Mouse (Mus musculus): ENCODE results near the gene Spata31d1d. TPM values are rescaled to one million over a fixed set of nuclear protein-coding genes. Genes with fewer than 3 reads are reported as not detected.
"Not testable (repeated sequence)": the region's sequence is repeated elsewhere in the genome, so short reads cannot be mapped to it uniquely, and the experiment has no call there.

Spata31d1d gene
- polyA plus RNA-seq, 1 experiment from 2014 or later, result not detected

DNA sequence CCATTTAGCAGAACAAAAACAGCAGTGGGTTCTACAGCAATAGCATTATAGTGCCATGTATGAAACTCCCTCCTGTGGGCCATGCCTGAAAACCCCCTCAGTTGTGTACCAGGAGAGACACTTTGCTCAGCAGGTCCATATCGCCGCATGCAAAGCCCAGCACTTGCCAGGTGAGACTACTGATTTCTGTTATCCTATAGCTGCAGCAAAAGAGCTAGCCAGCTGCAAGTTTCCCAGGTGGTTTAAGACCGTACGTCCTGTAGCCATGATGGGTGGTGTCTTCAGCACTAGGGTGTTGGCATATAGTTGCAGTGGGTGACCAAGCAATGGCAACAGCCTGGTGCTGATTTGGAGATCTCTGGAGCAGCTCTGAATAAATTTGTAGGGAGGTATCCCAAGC, 7.8 kb upstream of the Spata31d1d start:
- Histone ChIP-seq H3K4me3 (ENCODE audit: low read depth, low read length) (no peak overlapping the region), H3K27ac (ENCODE audit: low read length) (no peak overlapping the region), H3K27me3 (ENCODE audit: control insufficient read depth, insufficient read depth, low read depth, low read length) (no peaks in the 10 kb centered on the region), H3K9ac (ENCODE audit: low read depth, low read length) (no peak overlapping the region), H3K9me3 (replicated peaks; ENCODE audit: control insufficient read depth, low read length, poor library complexity, severe bottlenecking) (no peaks in the 10 kb centered on the region), H3K4me2 (ENCODE audit: low read length) (no peak overlapping the region), H3K4me1 (ENCODE audit: control insufficient read depth, insufficient read depth, low read length) (no peaks in the 10 kb centered on the region), H3K36me3 (ENCODE audit: control insufficient read depth, insufficient read depth, low read length) (no peaks in the 10 kb centered on the region)
- no peak for ATAC-seq
- 95% methylated on average over 4 of the region's 4 CpGs for WGBS

DNA sequence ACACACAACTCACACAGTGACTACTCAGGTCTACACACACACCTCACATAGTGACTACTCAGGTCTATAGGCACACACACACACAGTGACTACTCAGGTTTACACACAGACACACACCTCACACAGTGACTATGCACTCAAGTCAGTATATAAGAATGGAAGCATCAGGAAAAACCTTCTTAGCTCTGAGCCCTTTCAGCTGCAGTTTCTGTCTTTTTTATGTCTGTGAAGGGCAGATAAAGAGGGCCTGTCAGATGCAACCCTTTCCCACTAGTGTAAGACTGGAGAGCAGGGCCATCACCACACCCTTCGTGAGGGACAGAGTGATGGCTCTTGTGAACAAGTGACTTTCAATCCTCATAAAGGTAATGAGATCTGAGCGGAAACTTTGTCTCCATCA, 6.9 kb upstream of the Spata31d1d start:
- H3K9me3 ChIP-seq (replicated peaks; ENCODE audit: control insufficient read depth, low read length, poor library complexity, severe bottlenecking), result no peaks in the 10 kb centered on the region
- no peak overlapping the region for H3K27ac ChIP-seq (ENCODE audit: low read length)
- no peaks in the 10 kb centered on the region for H3K36me3 ChIP-seq (ENCODE audit: control insufficient read depth, insufficient read depth, low read length)
- no peaks in the 10 kb centered on the region for H3K27me3 ChIP-seq (ENCODE audit: control insufficient read depth, insufficient read depth, low read depth, low read length)
- no peak overlapping the region for H3K4me2 ChIP-seq (ENCODE audit: low read length)
- WGBS, result 85% methylated on average over 2 of the region's 2 CpGs
- ATAC-seq, result no peak
- H3K4me1 ChIP-seq (ENCODE audit: control insufficient read depth, insufficient read depth, low read length), result no peaks in the 10 kb centered on the region
- H3K4me3 ChIP-seq (ENCODE audit: low read depth, low read length), result no peak overlapping the region
- H3K9ac ChIP-seq (ENCODE audit: low read depth, low read length), result no peak overlapping the region

DNA sequence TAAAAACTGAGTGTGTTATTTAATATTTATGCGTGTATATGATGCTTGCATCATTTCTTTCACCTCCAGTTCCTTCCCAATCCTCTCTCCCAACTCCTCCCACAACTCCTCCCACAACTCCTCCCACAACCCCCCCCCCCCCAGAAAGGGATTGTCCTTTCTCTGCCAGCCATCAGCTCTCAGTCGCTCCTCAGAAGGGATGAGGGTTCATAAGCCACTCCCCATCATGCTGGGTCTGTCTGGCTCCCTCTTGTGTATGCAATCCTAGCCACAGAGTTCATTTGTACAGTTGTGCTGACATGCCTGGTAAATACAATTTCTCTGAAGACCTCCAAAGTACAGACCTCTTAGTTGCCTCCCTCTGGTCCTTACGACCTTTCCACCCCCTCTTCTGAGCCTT, 3.6 kb upstream of the Spata31d1d start:
- H3K9me3 ChIP-seq (replicated peaks; ENCODE audit: control insufficient read depth, low read length, poor library complexity, severe bottlenecking), result no peaks in the 10 kb centered on the region
- peak; percentile 83 for ATAC-seq
- H3K4me3 ChIP-seq (ENCODE audit: low read depth, low read length), result no peak overlapping the region
- no peak overlapping the region for H3K4me2 ChIP-seq (ENCODE audit: low read length)
- no peak overlapping the region for H3K9ac ChIP-seq (ENCODE audit: low read depth, low read length)
- H3K27me3 ChIP-seq (ENCODE audit: control insufficient read depth, insufficient read depth, low read depth, low read length), result no peaks in the 10 kb centered on the region
- no peaks in the 10 kb centered on the region for H3K4me1 ChIP-seq (ENCODE audit: control insufficient read depth, insufficient read depth, low read length)
- no peak overlapping the region for H3K27ac ChIP-seq (ENCODE audit: low read length)
- WGBS, result 28% methylated on average over 3 of the region's 3 CpGs
- no peaks in the 10 kb centered on the region for H3K36me3 ChIP-seq (ENCODE audit: control insufficient read depth, insufficient read depth, low read length)

DNA sequence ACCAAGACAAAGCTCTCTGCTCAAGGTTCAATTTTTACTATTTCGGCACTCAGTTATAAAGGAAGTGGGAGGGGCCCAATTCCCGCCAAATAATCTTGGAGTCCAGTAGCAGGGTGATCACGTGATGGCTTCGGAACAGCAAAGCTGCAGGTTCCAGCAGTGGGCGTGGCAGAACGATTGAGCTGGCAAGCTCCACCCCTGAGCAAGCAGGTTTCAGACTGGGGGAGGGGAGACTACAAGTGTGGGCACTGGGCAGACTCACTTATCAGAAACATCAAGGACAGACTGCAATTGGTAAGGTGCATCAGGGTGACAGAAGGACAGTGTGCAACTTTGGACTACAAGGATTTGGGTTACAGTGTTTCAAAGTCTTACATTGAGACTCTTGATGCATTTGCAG, 2.8 kb upstream of the Spata31d1d start:
- H3K27me3 ChIP-seq (ENCODE audit: control insufficient read depth, insufficient read depth, low read depth, low read length); ATAC-seq; H3K4me2 ChIP-seq (ENCODE audit: low read length); H3K4me1 ChIP-seq (ENCODE audit: control insufficient read depth, insufficient read depth, low read length); H3K36me3 ChIP-seq (ENCODE audit: control insufficient read depth, insufficient read depth, low read length); H3K4me3 ChIP-seq (ENCODE audit: low read depth, low read length); H3K9me3 ChIP-seq (replicated peaks; ENCODE audit: control insufficient read depth, low read length, poor library complexity, severe bottlenecking); H3K9ac ChIP-seq (ENCODE audit: low read depth, low read length); H3K27ac ChIP-seq (ENCODE audit: low read length): not testable (repeated sequence)
- 25% methylated on average over 6 of the region's 6 CpGs for WGBS

DNA sequence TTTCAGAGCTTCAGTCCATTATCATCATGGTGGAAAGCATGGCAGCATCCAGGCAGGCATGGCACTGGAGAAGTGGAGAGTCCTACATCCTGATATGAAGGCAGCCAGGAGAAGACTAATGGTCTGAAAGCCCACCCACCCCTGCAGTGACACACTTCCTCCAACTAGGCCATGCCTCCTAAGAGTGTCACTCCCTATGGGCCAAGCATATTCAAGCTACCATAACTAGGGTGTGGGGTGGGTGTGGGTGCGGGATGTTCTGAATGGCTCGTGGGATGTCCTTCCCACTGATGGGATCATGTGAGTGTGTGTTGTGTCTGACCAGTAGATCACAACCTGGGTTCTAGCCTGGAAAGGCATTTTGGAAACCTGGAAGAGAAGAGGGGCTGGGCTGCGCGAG, 2.4 kb upstream of the Spata31d1d start:
- H3K4me3 ChIP-seq (ENCODE audit: low read depth, low read length), result no peak overlapping the region
- no peak overlapping the region for H3K4me2 ChIP-seq (ENCODE audit: low read length)
- H3K9ac ChIP-seq (ENCODE audit: low read depth, low read length), result no peak overlapping the region
- H3K27ac ChIP-seq (ENCODE audit: low read length), result no peak overlapping the region
- no peaks in the 10 kb centered on the region for H3K36me3 ChIP-seq (ENCODE audit: control insufficient read depth, insufficient read depth, low read length)
- H3K9me3 ChIP-seq (replicated peaks; ENCODE audit: control insufficient read depth, low read length, poor library complexity, severe bottlenecking), result no peaks in the 10 kb centered on the region
- WGBS, result 89% methylated on average over 2 of the region's 4 CpGs
- H3K27me3 ChIP-seq (ENCODE audit: control insufficient read depth, insufficient read depth, low read depth, low read length), result no peaks in the 10 kb centered on the region
- no peak for ATAC-seq
- no peaks in the 10 kb centered on the region for H3K4me1 ChIP-seq (ENCODE audit: control insufficient read depth, insufficient read depth, low read length)

DNA sequence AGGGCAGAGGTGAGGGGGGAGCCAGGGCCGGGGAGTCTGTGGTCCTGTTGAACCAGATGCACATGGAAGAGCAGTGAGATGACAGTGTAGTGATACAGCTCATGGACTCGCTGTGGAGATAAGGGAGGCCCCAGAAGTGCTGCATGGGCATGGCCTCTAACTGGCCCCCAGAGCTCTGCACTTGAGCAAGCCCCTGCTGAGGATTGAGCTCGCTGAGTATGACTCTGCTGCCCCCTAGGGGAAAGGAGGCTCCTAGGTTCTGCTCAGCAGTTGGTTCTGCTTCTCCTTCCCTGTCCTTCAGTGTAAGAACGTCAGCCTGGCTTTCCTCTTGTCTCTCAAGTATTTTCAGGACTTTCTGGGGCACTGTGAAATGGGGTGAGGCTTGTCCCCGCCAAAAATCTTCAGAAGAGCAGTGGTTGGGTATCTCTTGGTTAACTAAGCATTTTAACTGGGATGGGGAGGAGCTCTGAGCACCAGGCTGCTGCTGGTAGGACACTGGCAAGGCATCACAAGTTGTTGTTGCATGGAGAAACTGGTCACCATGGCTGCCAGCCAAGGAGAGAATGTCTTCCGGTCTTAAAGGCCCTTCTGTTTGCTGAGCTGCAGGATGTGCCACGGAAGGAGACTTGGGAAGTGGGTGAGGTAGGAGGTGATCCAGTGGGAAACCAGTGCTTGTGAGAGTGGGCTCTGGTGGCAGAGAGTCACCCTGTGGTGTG, 3.0 kb downstream of the Spata31d1d start:
- H3K9ac ChIP-seq (ENCODE audit: low read depth, low read length), result no peak overlapping the region
- H3K27ac ChIP-seq (ENCODE audit: low read length), result no peak overlapping the region
- no peak overlapping the region for H3K4me3 ChIP-seq (ENCODE audit: low read depth, low read length)
- H3K9me3 ChIP-seq (replicated peaks; ENCODE audit: control insufficient read depth, low read length, poor library complexity, severe bottlenecking), result no peaks in the 10 kb centered on the region
- no peak overlapping the region for H3K4me2 ChIP-seq (ENCODE audit: low read length)
- H3K36me3 ChIP-seq (ENCODE audit: control insufficient read depth, insufficient read depth, low read length), result no peaks in the 10 kb centered on the region
- H3K4me1 ChIP-seq (ENCODE audit: control insufficient read depth, insufficient read depth, low read length), result 0 out of 2 replicates have a peak, but pooled peaks cover 5% of the 10 kb centered on the region
- no peaks in the 10 kb centered on the region; the same call in 1 of the 2 replicates for H3K27me3 ChIP-seq (ENCODE audit: control insufficient read depth, insufficient read depth, low read depth, low read length)
- peak; percentile 82 for ATAC-seq
- 30% methylated on average over 7 of the region's 7 CpGs for WGBS

DNA sequence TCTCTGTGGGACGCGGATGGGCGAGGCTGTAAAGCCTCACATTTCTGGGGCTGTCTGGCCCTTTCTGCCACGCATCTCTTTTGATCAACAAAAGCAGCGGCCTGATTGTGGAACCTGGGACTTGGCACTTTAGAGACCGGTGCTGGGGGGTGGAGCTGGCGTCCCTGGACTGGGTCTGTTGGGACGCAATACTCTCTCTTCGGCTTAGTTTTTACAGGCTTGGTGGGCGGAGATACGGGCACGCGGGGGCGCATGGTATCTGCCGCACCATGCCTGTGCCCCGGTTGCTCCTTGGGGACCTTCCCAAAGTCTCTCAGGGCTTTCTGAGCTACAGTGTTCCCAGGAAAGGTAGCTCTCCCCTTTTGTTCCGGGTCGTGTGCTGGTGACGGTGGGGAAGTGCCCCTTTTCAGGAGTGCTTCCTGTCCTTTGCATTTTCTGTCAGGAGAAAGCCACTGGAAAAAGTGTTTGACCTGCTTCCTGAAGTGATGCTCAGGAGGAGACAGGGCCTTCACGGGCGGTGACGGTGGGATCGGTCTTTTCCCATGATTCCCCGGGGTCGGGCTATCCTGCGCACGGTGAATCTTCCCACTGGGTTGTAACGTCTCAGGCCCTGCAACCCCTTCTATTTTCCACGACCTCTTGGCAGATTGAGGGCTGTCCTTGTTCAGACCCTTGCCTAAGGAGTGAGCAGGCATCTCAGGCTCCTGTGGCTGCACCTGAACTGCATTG, 5.2 kb downstream of the Spata31d1d start:
- H3K27ac ChIP-seq (ENCODE audit: low read length), result no peak overlapping the region
- H3K9ac ChIP-seq (ENCODE audit: low read depth, low read length), result no peak overlapping the region
- no peak for ATAC-seq
- WGBS, result 36% methylated on average over 29 of the region's 29 CpGs
- no peaks in the 10 kb centered on the region; the same call in 1 of the 2 replicates for H3K27me3 ChIP-seq (ENCODE audit: control insufficient read depth, insufficient read depth, low read depth, low read length)
- H3K4me3 ChIP-seq (ENCODE audit: low read depth, low read length), result no peak overlapping the region
- no peaks in the 10 kb centered on the region for H3K36me3 ChIP-seq (ENCODE audit: control insufficient read depth, insufficient read depth, low read length)
- peak overlapping the region; percentile 49 for H3K4me2 ChIP-seq (ENCODE audit: low read length)
- 0 out of 2 replicates have a peak, but pooled peaks cover 5% of the 10 kb centered on the region for H3K4me1 ChIP-seq (ENCODE audit: control insufficient read depth, insufficient read depth, low read length)
- no peaks in the 10 kb centered on the region for H3K9me3 ChIP-seq (replicated peaks; ENCODE audit: control insufficient read depth, low read length, poor library complexity, severe bottlenecking)

DNA sequence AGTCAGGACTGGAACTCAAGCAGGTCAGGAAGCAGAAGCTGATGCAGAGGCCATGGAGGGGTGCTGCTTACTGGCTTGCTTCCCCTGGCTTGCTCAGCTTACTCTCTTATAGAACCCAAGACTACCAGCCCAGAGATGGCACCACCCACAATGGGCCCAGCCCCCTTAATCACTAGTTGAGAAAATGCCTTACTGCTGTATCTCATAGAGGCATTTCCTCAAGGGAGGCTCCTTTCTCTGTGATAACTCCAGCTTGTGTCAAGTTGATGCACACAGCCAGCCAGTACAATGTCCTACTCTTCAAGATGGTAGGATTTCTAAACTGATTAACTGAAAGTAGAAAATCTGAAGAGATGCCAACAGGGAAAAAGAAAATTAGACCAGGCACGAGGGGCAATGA, 9.5 kb downstream of the Spata31d1d start:
- H3K27ac ChIP-seq (ENCODE audit: low read length); ATAC-seq; H3K4me3 ChIP-seq (ENCODE audit: low read depth, low read length); H3K9ac ChIP-seq (ENCODE audit: low read depth, low read length); H3K27me3 ChIP-seq (ENCODE audit: control insufficient read depth, insufficient read depth, low read depth, low read length); H3K4me1 ChIP-seq (ENCODE audit: control insufficient read depth, insufficient read depth, low read length); H3K36me3 ChIP-seq (ENCODE audit: control insufficient read depth, insufficient read depth, low read length); H3K9me3 ChIP-seq (replicated peaks; ENCODE audit: control insufficient read depth, low read length, poor library complexity, severe bottlenecking); H3K4me2 ChIP-seq (ENCODE audit: low read length): not testable (repeated sequence)
- WGBS, result 77% methylated on average over 1 of the region's 1 CpGs

DNA sequence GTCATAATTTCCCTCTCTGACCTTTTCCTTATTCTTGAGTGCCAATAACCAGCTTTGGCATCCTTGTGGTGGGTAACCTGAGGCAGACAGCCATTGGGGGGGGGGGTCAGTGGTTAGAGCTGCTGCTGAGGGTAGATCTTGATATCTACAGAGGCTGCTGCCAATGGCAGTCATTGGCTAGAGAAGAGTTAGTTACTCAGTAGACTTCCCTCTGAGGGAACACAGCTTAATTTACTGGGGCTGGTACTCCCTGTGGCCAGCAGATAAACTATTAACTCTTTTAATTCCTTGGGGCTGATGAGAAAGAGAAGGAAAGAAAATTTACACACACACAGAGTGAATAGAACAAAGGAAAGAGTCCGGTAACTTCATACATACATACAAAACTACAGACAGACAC, 12.1 kb downstream of the Spata31d1d start:
- H3K36me3 ChIP-seq (ENCODE audit: control insufficient read depth, insufficient read depth, low read length), result no peaks in the 10 kb centered on the region

More for the DNA sequence above, 12.1 kb downstream of the Spata31d1d start:
- ATAC-seq, result no peak
- Histone ChIP-seq H3K4me1 (ENCODE audit: control insufficient read depth, insufficient read depth, low read length) (no peaks in the 10 kb centered on the region; the same call in 1 of the 2 replicates), H3K9me3 (replicated peaks; ENCODE audit: control insufficient read depth, low read length, poor library complexity, severe bottlenecking) (no peaks in the 10 kb centered on the region), H3K4me2 (ENCODE audit: low read length) (no peak overlapping the region), H3K27ac (ENCODE audit: low read length) (no peak overlapping the region), H3K9ac (ENCODE audit: low read depth, low read length) (no peak overlapping the region), H3K4me3 (ENCODE audit: low read depth, low read length) (no peak overlapping the region), H3K27me3 (ENCODE audit: control insufficient read depth, insufficient read depth, low read depth, low read length) (no peaks in the 10 kb centered on the region)
- whole genome bisulfite sequencing, result 85% methylated on average over 1 of the region's 1 CpGs

All from midbrain, embryonic 16.5 days (tissue).